Mouse (Mus musculus) frontal cortex, postnatal 25 days (tissue): Measurements from ENCODE around the gene Ntng2.

ENCODE experiments used
- DNase-seq, 2 experiments: peaks; one replicate each; pipeline ENCODE4 v3.0.0; 2022; ENCODE audit warnings: low spot score in 2 of 2

Ntng2 gene

DNA sequence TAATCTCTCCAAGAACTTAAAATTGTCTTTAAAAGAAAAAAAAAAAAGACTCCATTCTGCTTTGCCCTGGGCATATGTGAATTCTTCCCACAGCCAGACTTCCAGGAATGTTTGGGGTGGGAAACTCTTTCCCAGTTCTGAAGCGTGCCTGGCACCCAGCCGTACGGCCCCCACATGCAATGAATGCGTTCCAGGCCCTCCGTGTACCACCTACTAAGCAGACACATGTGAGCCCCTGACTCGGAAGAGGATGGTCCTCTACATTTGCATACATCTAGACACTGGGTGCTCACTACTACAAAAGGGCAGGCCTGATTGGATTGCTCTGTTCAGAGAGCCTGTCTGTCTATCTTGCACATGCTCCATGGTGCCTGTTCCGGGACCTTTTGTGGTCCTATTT, 17.0 kb downstream of the Ntng2 start:
- DNase-seq = no peak

DNA sequence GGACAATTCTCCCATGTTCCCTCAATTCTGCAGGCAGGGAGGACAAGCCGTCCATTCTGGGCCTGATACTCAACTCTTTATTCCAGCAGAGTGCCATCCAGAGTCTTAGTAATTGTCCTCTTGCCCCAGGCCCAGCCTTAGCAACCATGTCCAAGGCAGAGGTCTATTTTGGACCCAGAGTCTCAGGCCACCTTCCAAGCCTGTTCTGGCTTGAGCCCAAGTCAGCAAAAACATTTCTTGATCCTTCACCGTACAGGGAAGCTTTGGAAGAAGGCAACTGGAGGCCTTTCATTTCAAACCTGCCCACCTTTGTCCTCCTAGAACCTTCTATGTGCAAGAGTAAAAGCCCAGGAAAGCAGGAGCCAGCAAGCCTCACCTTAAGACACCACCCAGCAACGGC, 17.8 kb downstream of the Ntng2 start:
- DNase-seq = no peak

DNA sequence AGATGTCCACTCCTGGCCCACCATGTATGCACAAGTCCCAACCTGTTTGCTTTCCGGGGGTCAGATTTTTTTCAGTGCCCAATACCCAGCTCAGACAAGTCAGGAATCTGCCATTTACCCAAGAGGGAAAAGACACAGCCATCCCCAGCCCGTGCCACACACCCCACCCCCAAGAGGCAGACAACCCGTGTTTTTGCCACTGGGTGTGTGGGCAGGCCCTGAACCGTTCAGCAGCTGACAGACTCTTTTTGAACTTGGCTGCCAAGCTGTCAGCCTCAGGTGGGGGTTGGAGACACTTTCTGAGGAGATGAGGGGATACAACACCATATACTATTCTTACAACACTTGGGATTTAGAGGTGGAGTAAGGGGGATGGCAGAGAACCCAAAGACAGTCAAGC, 18.8 kb downstream of the Ntng2 start:
- DNase-seq = no peak

DNA sequence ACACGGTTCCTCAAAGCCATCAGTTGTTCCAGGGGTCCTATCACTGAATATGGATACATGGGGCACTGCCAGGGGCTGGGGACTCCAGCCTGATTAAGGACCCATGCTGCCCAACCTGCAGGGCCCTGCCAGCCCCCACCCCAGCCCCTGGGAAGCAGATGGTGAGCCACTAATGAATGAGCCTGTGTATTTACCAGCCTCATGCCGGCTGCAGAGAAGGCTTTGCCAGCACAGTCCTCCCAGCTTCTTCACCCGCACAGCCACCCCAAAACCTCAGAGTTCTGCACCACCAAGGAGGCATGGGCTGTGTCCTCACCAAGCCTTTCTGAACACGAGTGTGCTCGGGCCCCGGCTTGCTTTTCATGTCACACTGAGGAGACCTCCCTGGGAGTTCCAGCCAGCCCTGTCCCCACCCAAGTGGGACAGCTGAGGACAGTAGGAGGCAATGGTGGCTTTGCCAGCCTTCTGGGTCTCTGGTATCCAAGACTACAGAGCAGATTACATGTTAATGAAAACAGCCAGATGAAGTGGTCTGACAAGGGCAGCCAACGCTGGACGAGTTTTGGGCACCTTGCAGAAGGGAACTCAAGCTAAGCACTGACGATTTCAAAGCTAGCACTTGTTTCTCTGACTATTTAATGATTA, 22.5 kb downstream of the Ntng2 start:
- DNase-seq = no peak

DNA sequence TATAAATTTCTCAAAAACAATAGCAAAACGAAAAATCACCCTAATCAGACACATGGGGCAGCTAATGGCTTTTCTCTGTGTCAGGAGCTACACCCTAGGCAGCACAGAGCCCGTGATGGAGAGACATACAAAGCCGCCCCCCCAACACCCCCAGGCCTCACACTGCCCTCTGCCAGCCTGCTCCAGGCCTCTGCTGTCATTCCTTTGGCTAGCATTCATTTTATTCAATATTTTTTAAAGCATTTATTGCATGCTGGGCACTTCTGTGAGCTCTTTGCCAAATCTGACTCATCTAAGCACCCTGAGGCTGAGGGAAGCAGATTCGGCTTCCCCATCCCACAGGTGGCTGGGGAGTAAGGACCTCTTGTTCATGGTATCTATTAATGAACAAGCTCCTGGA, 26.1 kb downstream of the Ntng2 start:
- no peak for DNase-seq

DNA sequence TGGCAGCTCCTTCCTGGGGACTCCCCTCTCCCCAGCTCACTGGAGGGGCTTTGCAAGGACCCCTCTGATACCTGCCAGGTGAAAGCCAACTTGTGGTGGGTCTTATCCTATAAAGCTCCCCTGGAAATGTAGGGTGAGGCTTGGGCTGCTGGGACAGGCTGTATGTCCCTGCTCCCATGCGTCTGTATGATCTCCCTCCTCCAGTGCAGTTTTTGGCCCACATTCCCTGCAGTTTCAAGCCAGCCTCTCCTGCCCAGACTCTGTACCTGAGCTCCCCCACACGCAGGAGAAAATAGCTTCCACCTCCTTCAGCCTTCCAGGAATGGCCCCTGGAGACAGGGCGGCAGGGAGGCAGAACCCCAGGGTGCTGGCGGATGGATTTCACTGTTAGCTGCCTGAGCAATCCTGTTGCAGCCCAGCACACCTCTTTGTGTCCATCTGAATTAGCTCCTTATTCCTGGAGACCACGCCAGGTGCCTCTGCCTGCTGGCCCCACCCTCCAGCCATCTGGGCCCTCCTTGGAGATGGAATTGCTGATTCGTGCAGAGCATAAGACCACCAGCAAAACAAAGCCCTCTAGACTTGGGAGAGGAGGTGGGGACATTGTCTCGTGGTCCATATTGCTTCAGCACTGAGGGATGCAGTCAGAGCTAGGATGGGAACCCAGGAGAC, 29.1 kb downstream of the Ntng2 start:
- DNase-seq = no peak

DNA sequence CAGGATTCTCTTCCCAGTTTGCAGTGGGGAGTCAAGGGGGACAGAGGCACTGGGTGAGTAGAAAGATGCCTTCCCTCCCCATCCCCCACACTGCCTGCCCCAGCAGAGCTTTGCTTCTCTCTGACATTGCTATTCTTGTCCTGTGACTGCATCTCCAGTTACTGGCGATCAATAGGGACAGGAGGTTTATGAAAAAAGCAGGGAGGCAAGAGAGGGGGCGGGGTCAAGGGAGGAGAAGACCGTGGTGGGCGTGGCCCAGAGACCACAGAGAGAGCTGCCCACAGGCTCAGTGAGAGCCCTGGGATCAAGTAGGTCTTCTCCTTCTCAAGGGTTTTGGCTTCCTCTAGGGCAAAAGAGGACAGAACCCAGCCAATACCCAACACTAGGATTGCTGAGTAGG, 30.5 kb downstream of the Ntng2 start:
- no peak for DNase-seq

DNA sequence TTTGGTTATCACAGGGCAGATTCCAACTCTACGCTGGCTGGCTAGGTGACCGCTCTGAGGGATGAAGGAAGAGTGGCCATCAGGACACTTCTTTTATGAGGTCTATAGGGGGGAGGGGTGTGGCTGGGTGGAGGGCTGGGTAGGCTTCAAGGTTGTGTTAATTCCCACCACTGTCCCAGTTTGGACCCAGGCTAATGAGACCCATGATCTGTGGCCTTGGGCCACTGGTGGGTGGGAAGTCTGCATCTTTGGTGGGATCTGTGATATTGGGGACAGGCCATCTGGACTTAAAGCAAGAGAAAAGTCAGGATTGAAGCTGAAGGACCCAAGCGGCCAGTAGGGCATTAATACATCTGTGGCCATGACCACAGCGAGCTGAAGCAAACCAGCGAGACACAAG, 34.0 kb downstream of the Ntng2 start:
- DNase-seq = no peak

DNA sequence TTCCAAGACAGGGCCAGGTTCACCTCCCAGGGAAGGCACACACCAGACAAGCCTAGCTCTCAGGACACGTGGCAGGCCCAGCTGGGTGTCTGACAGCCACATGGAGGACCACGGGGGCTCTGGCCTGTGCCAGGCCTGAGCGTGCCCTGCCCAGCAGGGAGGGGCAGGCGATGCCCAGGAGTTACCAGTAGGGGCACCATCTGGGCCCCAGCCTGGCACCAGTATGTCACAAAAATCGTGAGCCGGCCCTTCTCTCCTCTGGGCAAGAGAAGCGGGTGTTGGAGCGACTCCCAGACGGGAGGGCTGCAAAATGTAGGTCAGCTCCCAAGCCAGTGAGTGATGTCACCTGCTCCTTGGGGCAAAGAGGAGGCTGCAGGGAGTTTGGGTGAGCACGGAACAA, 34.9 kb downstream of the Ntng2 start:
- DNase-seq = peak; percentile 34 to 48

DNA sequence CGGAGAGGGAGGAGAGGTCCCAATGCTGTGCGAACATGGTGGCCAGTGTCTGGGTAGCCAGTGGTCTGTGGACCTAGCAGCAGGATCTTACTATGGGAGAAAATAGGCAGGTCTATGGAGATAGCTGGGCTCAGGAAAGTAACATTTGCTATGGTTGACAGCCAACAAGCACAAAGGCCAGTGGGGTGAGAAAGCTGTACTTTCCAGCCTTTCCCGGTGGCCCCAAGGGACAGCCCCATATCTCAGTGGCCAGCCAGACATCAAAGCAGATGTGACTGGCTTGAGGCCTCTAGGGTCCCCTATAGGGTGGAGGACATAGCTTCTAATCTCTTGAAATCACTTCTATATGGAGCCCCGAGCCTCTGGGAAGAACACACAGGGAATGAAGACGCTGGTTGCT, 35.8 kb downstream of the Ntng2 start:
- DNase-seq = no peak

DNA sequence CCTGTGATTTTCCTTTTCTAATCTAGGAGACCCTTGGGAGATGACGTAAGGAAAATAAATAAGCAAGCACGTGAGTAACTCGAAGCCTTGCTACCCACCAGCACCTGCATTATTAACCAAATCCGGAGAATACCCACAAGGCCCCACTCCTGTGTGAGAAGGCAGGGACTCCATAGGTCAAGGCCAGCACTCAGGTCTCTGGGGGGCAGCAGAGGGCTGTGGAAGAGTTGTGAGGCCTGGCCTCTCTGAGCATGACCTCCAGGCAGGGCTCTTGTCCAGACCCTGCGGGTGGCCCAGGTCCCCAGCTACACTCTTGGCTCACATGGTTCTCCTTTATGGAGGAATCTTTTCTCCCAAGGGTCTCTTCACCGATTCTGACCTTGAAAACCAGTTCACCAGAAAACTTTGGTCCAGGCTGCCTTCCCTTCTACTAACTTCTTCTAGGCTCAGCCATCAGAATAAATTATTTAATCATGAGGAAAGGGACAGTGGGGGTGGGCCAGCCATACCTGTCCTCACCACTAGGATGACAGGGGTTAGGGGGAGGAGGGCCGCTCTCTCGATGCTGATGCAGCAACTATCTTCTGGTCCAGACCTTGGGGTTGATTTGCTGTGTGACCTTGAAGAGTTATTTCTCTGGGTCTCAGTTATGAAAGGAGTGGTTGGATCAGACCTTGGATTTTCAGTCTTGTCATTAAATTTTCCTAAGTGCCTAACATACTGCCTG, 36.4 kb downstream of the Ntng2 start:
- DNase-seq = no peak

DNA sequence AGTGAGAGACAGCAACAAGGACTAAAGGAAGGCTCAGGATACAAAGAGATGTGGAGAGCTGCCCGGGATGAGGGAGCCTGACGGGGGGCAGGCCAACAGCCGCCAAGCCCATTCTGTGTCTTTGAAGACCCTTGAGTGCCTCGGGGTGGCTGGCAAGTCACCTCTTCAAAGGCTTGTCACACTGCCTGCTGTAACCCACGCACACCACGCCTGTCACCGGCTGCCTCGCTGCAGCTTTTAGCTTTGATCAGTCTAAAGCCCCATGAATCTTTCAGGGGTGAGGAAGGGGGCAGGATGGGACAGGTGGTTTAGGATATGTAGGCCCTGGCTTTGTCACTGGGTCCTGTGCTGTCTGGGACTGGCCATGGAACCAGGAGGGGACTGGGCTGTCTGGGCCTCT, 46.6 kb downstream of the Ntng2 start:
- DNase-seq = no peak

DNA sequence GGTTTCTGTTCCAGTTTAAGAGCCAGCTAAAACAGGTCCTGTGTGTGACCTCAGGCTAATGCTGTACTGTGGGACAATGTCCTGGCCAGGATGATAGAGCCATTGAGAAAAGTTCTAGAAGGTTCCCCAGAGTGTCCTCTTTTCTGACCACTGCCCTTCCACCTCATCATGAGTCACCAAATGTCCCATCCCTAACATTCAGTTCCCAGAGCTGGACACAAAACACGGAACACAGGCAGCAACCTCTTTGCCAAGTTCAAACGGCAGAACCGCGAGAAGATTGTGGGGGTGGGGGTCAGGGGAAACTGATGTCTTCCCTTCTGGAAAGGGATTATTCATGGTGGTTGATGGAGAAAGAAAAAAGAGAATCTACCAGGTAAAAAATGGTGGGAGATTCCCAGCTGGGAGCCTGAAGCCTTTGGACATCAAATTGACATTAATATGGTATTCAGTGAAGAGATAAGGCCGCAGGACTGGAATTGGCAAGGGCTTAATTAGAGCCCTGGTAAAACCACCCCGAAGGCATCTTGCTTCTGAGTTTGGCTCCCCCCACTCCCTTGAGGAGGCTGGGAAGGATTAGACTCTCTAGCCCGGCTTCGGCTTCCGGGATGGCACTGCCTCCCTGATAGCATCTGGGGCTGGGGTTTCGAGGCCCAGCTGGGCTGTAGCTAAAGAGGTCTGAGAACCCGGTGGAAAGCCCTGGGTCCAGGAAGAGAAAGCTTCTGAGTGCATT, 51.4 kb downstream of the Ntng2 start:
- no peak for DNase-seq

DNA sequence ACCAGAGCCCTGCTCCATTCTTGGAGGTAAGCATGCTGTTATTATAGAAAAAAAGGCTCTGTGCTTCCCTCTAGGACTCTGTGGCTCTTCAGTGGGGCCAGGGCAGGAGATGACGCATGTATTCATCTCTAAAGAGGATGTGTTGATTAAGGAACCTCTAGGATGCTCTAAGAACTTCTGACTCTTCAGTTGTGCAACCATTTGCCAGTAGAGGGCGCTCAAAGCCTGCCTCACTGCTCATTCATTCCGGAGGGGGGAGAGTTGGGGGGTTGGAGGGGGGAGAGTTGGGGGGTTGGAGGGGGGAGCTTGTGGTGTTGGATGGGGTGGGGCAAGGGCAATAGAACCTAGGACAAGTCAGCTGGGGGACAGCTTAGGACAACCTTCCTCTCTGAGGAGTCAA, 52.9 kb downstream of the Ntng2 start:
- DNase-seq = peak in 1 of 2 experiments; percentile 37

DNA sequence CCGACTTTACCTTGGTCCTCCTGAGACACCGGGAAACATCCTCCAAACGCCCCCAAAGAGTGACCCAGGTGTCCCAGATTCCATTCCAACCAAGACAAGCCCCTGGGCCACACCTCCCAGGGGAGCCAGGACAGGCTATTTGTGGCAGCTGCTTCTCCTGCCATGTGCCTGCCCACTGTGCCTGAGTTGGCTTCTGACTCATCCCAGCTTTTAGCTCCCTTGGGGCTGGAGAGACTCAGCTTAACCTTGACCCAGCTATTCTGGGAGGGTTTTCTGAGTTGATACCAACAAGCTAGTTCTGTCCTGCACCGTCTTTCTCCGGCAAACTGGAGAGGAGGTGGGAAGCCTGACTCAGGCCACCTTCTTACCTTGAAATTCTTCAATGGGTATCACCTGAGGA, 54.4 kb downstream of the Ntng2 start:
- no peak for DNase-seq

DNA sequence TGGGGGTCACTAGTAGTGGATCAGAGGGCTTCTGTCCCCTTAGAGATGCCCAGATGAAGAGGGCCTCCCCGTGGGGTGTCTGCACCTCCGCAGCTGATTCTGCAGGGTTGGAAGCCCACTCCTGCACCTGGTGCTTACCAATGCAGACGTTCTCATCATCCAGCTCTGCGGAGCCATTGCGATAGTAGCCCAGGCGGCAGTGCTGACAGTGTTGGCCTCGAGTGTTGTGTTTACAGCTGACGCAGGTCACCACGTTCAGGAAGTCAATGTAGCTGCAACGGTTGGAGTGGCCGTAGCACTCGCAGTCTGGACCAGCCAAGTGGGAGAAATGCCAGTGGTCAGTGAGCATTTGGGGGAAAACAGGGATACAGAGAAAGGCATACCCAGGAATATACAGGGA, 56.0 kb downstream of the Ntng2 start:
- DNase-seq = no peak

DNA sequence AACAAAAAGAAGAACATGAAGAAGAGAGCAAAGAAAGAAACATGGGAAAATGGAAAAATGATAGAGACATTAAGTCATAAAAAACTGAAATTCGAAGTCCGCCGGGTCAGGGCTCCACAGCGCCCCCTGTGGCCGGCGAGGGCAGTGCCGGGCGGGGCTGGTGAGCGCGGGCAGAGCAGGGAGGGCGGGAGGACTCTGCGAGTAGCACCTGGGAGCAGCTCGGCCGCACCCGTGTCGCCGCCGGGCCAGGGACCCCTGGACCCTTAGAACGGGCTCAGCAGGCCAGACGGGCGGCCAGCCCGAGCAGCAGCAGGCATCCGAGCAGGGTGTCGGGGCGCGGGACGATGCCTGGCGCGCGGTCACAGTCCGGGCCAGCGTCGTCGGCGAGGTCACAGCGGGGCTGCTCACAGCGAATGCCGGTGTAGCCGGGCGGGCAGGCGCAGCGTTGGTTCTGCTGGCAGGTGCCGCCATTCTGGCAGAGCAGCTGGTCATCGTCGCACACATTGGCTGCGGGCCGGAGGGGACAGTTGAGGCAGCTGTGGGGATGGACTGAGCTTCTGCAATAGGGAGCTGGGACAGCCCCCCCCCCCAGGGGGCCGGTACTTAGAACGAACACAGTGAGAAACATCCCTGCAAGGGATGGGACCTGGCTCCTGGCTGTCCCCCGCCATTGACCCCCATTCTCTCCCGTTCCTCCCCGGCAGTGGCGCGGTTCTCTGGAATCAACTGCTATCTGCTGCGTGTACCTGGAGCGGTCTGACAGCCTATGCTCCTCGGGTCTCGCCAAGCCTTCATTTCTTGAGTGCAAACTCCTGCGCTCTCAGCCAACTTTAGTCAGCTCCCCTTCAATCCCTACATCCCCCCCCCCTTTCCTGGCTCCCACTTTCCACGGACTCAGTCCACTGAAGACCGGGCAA, 58.0 kb downstream of the Ntng2 start:
- peak; percentile 60 to 67 for DNase-seq

DNA sequence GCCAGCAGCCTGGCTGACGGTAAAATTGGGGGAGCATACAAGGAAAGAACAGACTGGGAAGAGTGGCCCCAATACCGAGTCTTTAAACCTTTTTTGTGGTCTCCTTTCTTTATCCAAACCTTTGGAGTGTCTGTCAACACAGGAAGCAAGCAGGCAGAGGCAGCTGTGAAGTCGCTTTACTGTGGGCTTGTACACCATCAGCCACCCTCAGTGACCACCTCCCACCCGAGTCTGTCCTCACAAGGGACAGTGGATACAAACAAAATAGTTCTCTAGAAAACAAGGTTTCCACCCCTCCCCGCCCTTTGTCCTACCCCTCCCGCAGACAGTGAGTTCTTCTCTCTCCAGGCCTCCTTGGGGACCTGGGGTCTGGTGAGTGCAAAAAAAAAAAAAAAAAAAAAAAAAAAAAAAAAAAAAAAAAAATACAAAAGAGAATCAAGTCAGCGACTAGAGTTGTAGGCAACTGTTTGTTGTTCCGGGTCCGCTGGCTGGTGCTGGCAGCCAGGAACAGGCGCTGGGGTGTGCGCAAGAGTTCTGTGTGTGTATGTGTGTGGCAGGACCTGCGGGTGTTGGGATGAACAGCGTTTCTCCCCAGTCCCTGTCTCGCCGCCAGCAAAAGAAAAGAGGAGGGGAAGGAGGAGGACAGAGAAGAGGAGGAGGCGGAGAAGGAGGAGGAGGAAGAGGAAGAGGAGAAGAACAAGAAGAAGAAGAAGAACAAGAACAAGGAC, 58.8 kb downstream of the Ntng2 start:
- DNase-seq = no peak

DNA sequence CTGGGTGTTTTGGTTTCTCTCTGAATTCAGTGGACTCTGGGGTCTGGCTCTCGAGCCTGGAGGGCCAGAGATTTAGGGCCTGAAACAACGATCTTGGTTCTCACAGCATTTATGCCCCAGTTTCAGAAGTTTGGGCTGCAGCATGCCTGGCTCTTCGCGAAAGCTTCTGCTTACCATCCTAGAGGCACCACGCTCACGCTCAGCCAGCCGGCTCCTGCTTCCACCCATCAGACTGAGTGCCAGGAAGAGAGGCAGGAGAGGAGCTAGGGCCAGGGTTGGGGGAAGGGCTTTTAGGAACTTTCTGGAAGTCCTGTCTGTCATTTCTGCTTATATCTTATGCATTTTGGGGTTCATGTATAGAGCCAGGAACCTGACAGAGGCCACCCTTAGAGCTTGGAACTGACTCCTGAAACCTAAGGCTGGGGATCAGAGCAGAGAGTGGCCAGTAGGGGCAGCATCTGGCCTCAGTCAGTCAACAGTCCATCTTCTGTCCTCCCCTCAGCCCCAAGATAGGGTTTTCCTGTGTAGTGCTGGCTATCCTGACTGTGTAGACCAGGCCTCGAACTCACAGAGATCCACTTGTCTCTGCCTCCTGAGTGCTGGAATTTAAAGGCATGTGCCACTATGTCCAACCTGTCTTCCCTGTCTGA, 60.1 kb downstream of the Ntng2 start:
- DNase-seq = no peak
